Mouse (Mus musculus) E14TG2a.4 (cell line): Measurements from ENCODE around the gene Rtn3.

ENCODE experiments used
- CTCF ChIP-seq: conservative IDR thresholded peaks from 2 replicates; pipeline ENCODE4 v1.5.1; 2014; ENCODE audit warnings: low read length
- NANOG ChIP-seq: IDR thresholded peaks from 2 replicates; pipeline ENCODE4 v1.6.1; 2014; ENCODE audit warnings: borderline replicate concordance, low read length, mixed read lengths
- POU5F1 ChIP-seq: IDR thresholded peaks from 2 replicates; pipeline ENCODE4 v1.6.1; 2014; ENCODE audit warnings: low read length, borderline replicate concordance

GRCm38 (mm10) chr19:7523781-7524180, 40.7 kb upstream of the Rtn3 start:
- no peak for TF ChIP-seq CTCF
- TF ChIP-seq NANOG: no peak
- TF ChIP-seq POU5F1: no peak
